Mouse (Mus musculus) heart, embryonic 13.5 days (tissue): ENCODE results near the gene Adarb2. TPM values are rescaled to one million over a fixed set of nuclear protein-coding genes. Genes with fewer than 3 reads are reported as not detected.

Experiments
- ATAC-seq: fragments of 200-750 bp; cut with Nextera tagmentation; 2 replicates; pipeline ENCODE4 v1.8.0; 2017; ENCODE audit warnings: moderate TSS enrichment; ENCODE audit not compliant: insufficient number of reproducible peaks, low FRiP score, low TSS enrichment; ENCODE audit errors: extremely low read depth
- H3K27ac ChIP-seq: fragments of 300-500 bp; sonication (generic); replicated peaks from 2 replicates; pipeline ENCODE4 v1.5.1; 2015; ENCODE audit warnings: moderate library complexity, mild to moderate bottlenecking, inconsistent platforms
- H3K27me3 ChIP-seq: fragments of 300-500 bp; sonication (generic); replicated peaks from 2 replicates; pipeline ENCODE4 v1.6.1; 2015; ENCODE audit warnings: mild to moderate bottlenecking, inconsistent platforms
- H3K36me3 ChIP-seq: fragments of 300-500 bp; sonication (generic); 2 replicates; pipeline ENCODE4 v1.6.1; 2015; ENCODE audit warnings: mild to moderate bottlenecking, inconsistent platforms
- H3K4me1 ChIP-seq: fragments of 300-500 bp; sonication (generic); 2 replicates; pipeline ENCODE4 v1.6.1; 2015; ENCODE audit warnings: inconsistent platforms
- H3K4me2 ChIP-seq: fragments of 300-500 bp; sonication (generic); 2 replicates; pipeline ENCODE4 v1.6.1; 2015; ENCODE audit warnings: inconsistent platforms, mild to moderate bottlenecking, moderate library complexity
- H3K4me3 ChIP-seq: fragments of 300-500 bp; sonication (generic); 2 replicates; pipeline ENCODE4 v1.5.1; 2015; ENCODE audit warnings: moderate library complexity, mild to moderate bottlenecking, inconsistent platforms
- H3K9ac ChIP-seq: fragments of 300-500 bp; sonication (generic); 2 replicates; pipeline ENCODE4 v1.6.1; 2015; ENCODE audit warnings: inconsistent platforms, mild to moderate bottlenecking, moderate library complexity
- H3K9me3 ChIP-seq: fragments of 300-500 bp; sonication (generic); 2 replicates; pipeline ENCODE4 v1.6.1; 2016; ENCODE audit warnings: inconsistent platforms
- WGBS: fragments of 180-500 bp; shearing (Covaris S2); methylation state at CpG from one replicate; pipeline ENCODE4 v1.1.7; 2015; ENCODE audit warnings: mixed read lengths; 5-methylcytosine and 5-hydroxymethylcytosine counted together
- polyA plus RNA-seq: library from polyadenylated mRNA; unstranded; fragments of >200 nt; fragmentation: Nextera tagmentation; extraction: Ambion mirVana; gene quantifications from 2 replicates; pipeline ENCODE4 v1.2.1, GENCODE M21; 2015

Gene Adarb2
- polyA plus RNA-seq, 1 experiment from 2014 or later = 0.27 TPM

DNA sequence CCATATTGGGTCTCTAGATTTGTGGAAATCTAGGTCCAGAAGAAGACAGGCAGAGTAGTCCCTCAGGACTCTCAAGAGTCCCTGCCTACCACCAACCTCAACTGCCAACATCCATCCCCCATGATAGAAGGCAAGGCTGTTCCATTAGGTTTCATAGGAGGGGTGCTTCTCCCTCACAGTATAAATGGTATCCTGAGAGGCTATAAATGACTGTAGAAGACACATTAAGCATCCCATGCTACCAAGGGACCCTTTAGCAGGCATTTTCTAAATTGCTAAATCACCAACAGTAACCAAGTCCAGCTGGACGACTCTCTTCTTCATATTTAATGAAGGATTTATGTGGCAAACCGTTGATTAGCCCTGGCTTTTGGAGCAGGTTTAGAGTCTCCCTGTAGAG lies 446.6 kb downstream of the Adarb2 start:
- no peak overlapping the region for H3K4me3 ChIP-seq
- no peak for ATAC-seq
- no peak overlapping the region for H3K9ac ChIP-seq
- no peak overlapping the region for H3K4me2 ChIP-seq
- H3K4me1 ChIP-seq = peaks cover 4% of the 10 kb centered on the region; the same call in 1 of the 2 replicates
- no peaks in the 10 kb centered on the region for H3K9me3 ChIP-seq
- no peak overlapping the region for H3K27ac ChIP-seq
- H3K27me3 ChIP-seq = no peaks in the 10 kb centered on the region
- no peaks in the 10 kb centered on the region for H3K36me3 ChIP-seq
- 76% methylated on average over 2 of the region's 2 CpGs for WGBS

DNA sequence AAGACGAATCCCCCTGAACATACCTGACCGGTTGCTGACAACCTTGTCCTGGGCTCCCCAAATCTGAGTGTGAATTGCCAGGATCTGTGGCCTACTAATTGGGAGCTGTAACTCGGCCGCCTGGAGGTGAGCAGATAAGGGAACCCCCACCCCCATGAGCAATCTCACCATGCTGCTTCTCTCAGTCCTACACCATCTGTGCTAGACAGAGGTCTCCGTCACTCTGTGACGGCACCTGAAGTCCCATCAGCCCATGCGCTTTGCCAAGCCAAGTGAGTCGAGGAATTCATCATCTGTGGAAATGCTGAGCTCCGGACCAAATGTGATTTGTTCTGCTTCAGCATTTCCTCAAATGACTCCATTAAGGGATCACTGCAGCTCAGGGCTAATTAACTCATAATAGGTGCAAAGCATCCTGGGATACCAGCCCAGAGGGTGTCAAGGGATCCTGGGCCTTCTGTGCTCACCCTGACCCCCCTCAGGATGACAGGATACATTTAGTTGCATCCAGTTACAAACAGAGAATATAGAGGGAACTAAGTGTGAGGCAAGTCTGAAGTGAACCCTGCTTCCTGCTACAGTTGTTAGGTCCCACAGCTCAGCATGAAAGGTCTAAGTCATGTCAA lies 462.1 kb downstream of the Adarb2 start:
- ATAC-seq = no peak
- no peaks in the 10 kb centered on the region for H3K4me1 ChIP-seq
- H3K9ac ChIP-seq = no peak overlapping the region
- WGBS = 89% methylated on average over 9 of the region's 9 CpGs
- no peak overlapping the region for H3K4me2 ChIP-seq
- H3K27me3 ChIP-seq = no peaks in the 10 kb centered on the region
- H3K27ac ChIP-seq = no peak overlapping the region
- H3K9me3 ChIP-seq = no peaks in the 10 kb centered on the region
- no peak overlapping the region for H3K4me3 ChIP-seq
- no peaks in the 10 kb centered on the region for H3K36me3 ChIP-seq

DNA sequence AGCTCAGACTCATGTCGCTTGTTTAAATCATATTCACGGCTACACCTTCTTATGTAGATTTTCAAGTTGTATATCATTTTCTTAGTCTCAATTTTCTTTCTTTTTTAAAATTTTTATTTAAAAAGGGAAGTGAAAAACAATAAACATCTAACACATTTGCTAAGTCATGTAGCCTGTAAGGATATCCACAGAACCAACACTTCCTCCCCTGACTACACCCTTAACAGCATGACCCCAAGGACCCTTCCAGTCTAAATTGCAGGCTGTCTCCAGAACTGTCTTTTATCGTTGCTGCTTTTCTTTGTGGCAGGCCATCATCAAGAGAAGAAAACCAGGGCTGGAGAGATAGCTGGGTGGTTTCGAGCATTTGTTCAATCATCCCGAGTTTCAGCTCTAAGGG lies 474.5 kb downstream of the Adarb2 start:
- Histone ChIP-seq H3K9me3 (no peaks in the 10 kb centered on the region), H3K27me3 (no peaks in the 10 kb centered on the region), H3K9ac (no peak overlapping the region), H3K4me2 (no peak overlapping the region), H3K36me3 (no peaks in the 10 kb centered on the region), H3K4me3 (no peak overlapping the region), H3K4me1 (no peaks in the 10 kb centered on the region), H3K27ac (no peak overlapping the region)
- 61% methylated on average over 5 of the region's 5 CpGs for WGBS
- ATAC-seq = no peak

DNA sequence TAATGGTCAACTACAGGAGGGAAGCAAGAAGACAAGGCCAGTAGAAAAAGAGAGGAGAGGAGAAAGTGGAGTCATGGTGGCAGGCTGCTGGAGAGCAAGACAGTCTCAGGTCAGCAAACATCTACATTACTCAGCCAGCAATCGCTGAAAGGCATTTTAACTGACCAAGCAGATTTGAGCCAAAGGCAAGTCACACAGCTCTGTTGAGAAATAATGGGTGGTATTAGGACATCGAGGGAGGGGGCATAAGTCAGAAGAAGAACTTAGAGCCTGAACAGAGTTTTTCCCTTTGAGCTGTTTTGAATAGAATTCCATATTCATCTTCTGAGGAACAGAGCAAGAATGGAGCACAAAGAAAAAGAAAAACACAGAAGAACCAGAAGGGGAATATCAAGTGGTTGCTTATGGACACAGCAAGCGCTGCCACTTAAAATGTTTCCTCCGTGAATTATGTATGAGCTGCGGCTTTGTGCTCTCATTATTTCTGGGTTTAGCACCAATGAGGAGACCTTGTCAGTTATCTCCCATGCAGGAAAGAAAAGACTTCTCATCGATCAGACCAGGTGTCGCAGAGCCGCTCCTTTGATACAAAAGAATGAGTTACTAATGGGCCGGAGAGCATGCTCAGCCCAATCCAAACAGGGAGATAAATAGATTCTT lies 477.9 kb downstream of the Adarb2 start:
- no peaks in the 10 kb centered on the region for H3K27me3 ChIP-seq
- H3K4me3 ChIP-seq = no peak overlapping the region
- H3K9me3 ChIP-seq = no peaks in the 10 kb centered on the region
- WGBS = 84% methylated on average over 9 of the region's 9 CpGs
- no peak for ATAC-seq
- H3K4me1 ChIP-seq = no peaks in the 10 kb centered on the region
- H3K4me2 ChIP-seq = no peak overlapping the region
- no peak overlapping the region for H3K27ac ChIP-seq
- H3K36me3 ChIP-seq = no peaks in the 10 kb centered on the region
- H3K9ac ChIP-seq = no peak overlapping the region

DNA sequence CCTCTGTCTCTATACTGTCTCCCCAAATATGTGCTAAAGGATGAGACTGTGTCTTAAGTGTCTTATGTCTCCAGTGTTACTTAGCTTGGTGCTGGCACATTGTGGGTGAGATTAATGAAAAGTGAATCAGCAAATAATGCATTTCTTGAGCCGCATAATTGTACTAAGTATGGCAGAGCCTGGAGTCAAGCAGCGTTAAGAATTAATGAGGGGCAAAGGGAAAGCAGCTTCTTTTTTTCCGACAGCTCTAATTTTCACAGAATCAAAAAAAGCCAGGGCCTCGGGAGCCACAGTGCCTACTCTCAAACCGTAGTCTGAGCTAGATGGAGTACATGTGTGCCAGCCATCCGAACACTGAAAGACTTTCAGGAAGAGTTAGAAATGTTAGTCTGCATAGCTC lies 488.8 kb downstream of the Adarb2 start:
- 76% methylated on average over 6 of the region's 6 CpGs for WGBS
- no peaks in the 10 kb centered on the region for H3K36me3 ChIP-seq

DNA sequence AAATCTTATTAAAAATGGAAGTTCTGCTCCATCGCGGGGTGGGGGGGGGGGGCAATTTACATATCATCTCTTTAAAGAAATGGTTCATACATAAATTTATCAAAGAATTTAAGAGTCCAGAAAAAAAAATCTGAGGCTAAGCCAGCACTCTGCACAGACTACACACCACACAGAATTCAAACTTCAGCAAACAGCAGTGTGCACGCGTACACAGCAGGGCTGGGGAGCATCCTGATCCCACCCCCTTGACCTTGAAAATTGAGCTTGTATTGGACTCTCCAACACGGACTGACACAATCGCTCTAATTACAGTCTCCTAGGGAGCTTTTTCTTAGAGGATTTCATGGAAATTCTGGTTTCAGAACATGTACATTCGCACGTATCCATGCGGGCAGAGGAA lies 490.1 kb downstream of the Adarb2 start:
- no peak for ATAC-seq
- Histone ChIP-seq H3K36me3 (no peaks in the 10 kb centered on the region), H3K27me3 (no peaks in the 10 kb centered on the region), H3K4me3 (no peak overlapping the region), H3K4me2 (no peak overlapping the region), H3K9ac (no peak overlapping the region), H3K27ac (no peak overlapping the region), H3K4me1 (no peaks in the 10 kb centered on the region), H3K9me3 (no peaks in the 10 kb centered on the region)
- WGBS = 79% methylated on average over 9 of the region's 9 CpGs

More for the DNA sequence above, 488.8 kb downstream of the Adarb2 start:
- Histone ChIP-seq H3K27me3 (no peaks in the 10 kb centered on the region), H3K4me1 (no peaks in the 10 kb centered on the region), H3K4me2 (no peak overlapping the region), H3K9me3 (no peaks in the 10 kb centered on the region), H3K27ac (no peak overlapping the region), H3K4me3 (no peak overlapping the region), H3K9ac (no peak overlapping the region)
- no peak for ATAC-seq

DNA sequence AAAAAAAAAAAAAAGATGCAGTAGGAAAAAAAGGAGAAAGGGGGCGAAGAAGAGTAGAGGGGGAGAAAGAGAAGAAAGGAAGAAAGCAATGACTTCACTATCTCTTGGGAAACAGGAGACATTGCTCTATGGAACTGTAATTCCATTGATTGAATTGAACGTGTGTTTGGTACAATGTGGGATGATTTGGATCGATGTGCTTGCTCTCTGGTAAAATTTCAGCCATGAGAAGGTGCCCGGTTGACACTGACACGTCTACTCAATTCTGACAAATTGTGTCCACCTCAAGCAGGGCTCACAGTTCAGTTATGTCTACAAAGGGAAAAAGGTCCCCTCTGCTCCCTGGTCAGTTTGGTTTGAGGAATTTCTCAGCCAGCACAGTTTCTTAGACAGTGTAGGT lies 495.8 kb downstream of the Adarb2 start:
- H3K4me1 ChIP-seq = no peaks in the 10 kb centered on the region
- no peak overlapping the region for H3K4me3 ChIP-seq
- H3K4me2 ChIP-seq = no peak overlapping the region
- H3K27me3 ChIP-seq = no peaks in the 10 kb centered on the region
- no peak overlapping the region for H3K27ac ChIP-seq
- H3K9me3 ChIP-seq = no peaks in the 10 kb centered on the region
- H3K36me3 ChIP-seq = no peaks in the 10 kb centered on the region
- no peak overlapping the region for H3K9ac ChIP-seq
- WGBS = 82% methylated on average over 5 of the region's 5 CpGs
- ATAC-seq = no peak

DNA sequence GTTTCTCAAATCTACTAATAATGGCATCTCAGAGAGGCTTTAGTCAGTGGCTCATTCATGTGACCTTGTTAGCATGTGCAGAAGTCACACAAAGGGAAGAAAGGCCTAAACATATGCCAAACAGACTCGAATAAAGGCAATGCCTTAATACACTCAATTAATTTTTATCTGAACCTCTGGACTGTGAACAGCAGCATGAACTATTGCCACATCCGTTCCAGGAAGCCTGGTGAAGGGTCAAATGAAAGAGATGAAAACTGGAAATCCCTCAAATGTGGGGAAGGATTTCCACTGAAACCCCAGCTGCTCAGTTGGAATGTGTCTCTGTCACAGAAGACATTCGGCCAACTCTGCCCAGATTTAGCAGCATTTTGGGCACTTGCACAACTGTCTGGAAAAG lies 497.2 kb downstream of the Adarb2 start:
- ATAC-seq = no peak
- Histone ChIP-seq H3K27me3 (no peaks in the 10 kb centered on the region), H3K4me3 (no peak overlapping the region), H3K9ac (no peak overlapping the region), H3K27ac (no peak overlapping the region), H3K4me2 (no peak overlapping the region), H3K4me1 (no peaks in the 10 kb centered on the region), H3K36me3 (no peaks in the 10 kb centered on the region), H3K9me3 (no peaks in the 10 kb centered on the region)
- 66% methylated on average over 3 of the region's 3 CpGs for WGBS

DNA sequence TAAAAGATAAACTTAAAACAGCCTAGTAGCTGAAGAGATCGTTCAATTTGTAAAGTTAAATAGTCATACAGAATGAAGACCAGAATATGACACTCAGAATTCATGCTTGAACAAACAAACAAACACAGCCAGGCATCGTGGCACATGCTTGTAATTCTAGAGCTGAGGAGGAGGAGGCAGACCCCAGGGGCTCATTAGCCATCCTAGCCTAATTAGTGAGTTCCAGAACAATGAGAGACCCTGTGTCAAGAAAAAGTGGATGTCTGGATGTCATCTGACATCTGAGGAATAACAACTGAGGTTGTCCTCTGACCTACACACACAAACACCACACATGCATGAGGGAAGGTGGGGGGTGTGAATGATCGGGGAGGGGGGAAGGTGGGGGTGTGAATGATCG lies 498.3 kb downstream of the Adarb2 start:
- Histone ChIP-seq H3K9ac (no peak overlapping the region), H3K9me3 (no peaks in the 10 kb centered on the region), H3K4me2 (no peak overlapping the region), H3K27me3 (no peaks in the 10 kb centered on the region), H3K36me3 (no peaks in the 10 kb centered on the region), H3K4me1 (no peaks in the 10 kb centered on the region), H3K27ac (no peak overlapping the region), H3K4me3 (no peak overlapping the region)
- WGBS = 61% methylated on average over 4 of the region's 4 CpGs
- no peak for ATAC-seq

DNA sequence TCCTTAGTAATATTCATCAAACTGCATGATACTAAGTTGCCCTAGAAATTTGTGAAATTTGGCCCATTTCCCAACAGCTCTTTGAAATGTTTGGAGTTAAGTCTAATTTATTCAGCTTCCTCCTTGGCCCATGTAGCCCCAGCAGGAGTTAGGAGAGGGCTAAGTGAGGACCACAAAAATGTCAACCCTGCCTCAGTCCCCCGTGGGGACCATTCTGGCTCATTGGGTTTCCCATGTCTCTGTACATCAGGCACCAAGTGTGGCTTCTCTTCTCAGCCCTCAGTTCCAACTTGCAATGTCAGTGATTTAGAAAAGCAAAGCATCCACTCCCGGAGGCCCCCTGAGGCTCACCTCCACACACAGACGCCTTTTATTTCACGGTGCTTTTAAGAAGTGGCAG lies 502.6 kb downstream of the Adarb2 start:
- Histone ChIP-seq H3K27ac (no peak overlapping the region), H3K36me3 (no peaks in the 10 kb centered on the region), H3K27me3 (no peaks in the 10 kb centered on the region), H3K4me1 (no peaks in the 10 kb centered on the region), H3K9me3 (no peaks in the 10 kb centered on the region), H3K9ac (no peak overlapping the region), H3K4me2 (no peak overlapping the region), H3K4me3 (no peak overlapping the region)
- no peak for ATAC-seq
- 59% methylated on average over 4 of the region's 4 CpGs for WGBS

DNA sequence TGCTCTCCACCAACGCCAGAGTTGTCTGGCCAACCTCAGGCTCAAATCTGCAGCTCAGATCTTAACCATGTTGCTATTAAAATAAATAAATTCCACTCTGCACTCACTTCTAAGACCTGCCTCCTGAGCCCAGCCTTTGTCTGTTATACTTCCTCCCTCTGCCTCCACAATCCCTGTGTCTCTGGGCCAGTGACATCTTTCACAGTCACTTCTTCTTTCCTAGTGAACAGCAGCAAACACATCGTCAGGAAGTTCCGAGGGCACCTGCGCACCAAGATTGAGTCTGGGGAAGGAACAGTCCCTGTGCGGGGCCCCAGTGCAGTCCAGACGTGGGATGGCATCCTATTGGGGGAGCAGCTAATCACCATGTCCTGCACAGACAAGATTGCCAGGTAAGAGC lies 510.7 kb downstream of the Adarb2 start:
- 66% methylated on average over 6 of the region's 6 CpGs for WGBS
- no peaks in the 10 kb centered on the region for H3K36me3 ChIP-seq

DNA sequence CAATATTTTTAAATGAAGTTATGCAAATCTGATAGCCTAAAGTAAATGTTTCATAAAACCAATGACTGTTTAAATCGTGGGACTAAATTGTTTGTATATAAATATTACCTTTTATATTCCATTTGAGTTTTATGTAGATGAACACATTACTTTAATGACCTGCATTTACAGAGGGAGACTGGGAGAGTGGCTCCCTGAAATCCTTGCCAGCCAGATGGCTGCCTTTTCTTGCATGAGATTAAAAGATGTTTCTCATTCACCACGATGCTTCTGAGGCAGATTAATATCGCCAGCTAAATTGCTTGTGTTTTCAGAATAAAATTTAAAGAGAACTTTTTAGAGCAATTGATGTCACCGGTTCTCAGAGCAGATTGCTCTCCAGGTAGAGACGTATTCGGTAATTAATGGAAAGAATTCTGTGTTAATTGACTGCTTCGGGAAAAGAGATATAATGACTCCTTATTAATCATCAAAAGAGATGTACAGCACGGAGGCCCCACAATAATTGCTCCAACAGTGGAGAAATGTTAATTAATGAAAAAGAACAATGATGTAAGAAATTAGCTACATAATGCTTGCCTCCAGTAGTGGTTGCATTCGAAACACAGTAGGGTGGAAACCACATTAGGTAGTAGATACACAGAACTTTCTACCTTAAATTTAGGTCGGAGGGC lies 527.4 kb downstream of the Adarb2 start:
- no peak for ATAC-seq
- H3K4me1 ChIP-seq = no peaks in the 10 kb centered on the region
- H3K9me3 ChIP-seq = no peaks in the 10 kb centered on the region
- no peaks in the 10 kb centered on the region for H3K27me3 ChIP-seq
- WGBS = 76% methylated on average over 10 of the region's 10 CpGs
- no peak overlapping the region for H3K9ac ChIP-seq
- H3K27ac ChIP-seq = no peak overlapping the region
- H3K4me3 ChIP-seq = no peak overlapping the region
- no peak overlapping the region for H3K4me2 ChIP-seq
- no peaks in the 10 kb centered on the region for H3K36me3 ChIP-seq

More for the DNA sequence above, 510.7 kb downstream of the Adarb2 start:
- no peak overlapping the region for H3K4me3 ChIP-seq
- H3K9ac ChIP-seq = no peak overlapping the region
- no peaks in the 10 kb centered on the region for H3K27me3 ChIP-seq
- H3K4me1 ChIP-seq = no peaks in the 10 kb centered on the region
- no peak overlapping the region for H3K27ac ChIP-seq
- ATAC-seq = no peak
- no peaks in the 10 kb centered on the region for H3K9me3 ChIP-seq
- no peak overlapping the region for H3K4me2 ChIP-seq
